Mouse (Mus musculus) splenic B cell, adult 2 months (primary cell): ENCODE data around the gene Gm17545.
"Not testable (repeated sequence)": the region's sequence is repeated elsewhere in the genome, so short reads cannot be mapped to it uniquely, and the experiment has no call there.

Experiments used
- DNase-seq: peaks from one replicate; pipeline ENCODE4 v3.0.0-alpha.2; 2011; ENCODE audit warnings: low read depth, low spot score
- H3K27me3 ChIP-seq: 2 replicates; pipeline ENCODE4 v1.6.1; 2012; ENCODE audit warnings: mild to moderate bottlenecking, low read length, moderate library complexity, mixed read lengths; ENCODE audit not compliant: control insufficient read depth, poor library complexity, insufficient read depth, severe bottlenecking
- H3K36me3 ChIP-seq: 2 replicates; pipeline ENCODE4 v1.6.1; 2012; ENCODE audit warnings: mild to moderate bottlenecking, low read length, moderate library complexity, mixed read lengths; ENCODE audit not compliant: control insufficient read depth, poor library complexity, insufficient read depth, severe bottlenecking

Gene Gm17545

DNA sequence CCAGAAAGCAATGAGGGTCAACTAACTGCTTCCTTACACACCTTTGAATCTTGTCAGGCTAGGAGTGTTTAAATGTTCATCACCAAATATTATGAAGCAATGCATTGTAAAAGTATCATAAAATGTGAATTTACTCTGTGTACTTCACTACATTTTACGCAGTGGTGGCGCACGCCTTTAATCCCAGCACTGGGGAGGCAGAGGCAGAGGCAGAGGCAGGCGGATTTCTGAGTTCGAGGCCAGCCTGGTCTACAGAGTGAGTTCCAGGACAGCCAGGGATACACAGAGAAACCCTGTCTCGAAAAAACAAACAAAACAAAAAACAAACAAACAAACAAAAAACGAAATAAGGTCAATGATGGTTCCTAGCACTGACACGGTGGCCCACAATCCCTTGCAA lies at the start of gene Gm17545:
Gm17545 (plus strand) TSS at position 301 of the 400 bp plus-strand sequence.
- peaks cover 23% of the 10 kb centered on the region for H3K36me3 ChIP-seq
- not testable (repeated sequence) for DNase-seq, H3K27me3 ChIP-seq

DNA sequence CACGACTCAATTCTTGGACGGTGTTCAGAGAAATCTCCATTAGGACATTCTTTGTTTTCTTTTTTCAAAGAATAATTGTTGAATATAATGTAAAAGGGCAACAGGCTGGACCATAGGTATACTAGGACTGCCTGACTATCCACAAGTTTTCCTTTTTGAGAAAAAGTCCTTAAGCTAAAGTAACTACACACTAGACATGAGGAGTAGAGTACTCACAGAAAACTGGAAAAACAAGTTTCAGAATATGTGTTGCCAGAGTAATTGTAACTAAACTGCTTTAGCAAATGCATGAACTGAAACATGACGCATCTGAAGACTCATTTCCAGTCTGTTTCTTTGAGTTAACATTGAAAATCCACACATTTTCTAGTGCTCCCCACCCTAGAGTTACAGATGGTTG lies 48.7 kb upstream of the Gm17545 start:
- no peaks in the 10 kb centered on the region for H3K27me3 ChIP-seq
- DNase-seq: no peak
- H3K36me3 ChIP-seq: no peaks in the 10 kb centered on the region

DNA sequence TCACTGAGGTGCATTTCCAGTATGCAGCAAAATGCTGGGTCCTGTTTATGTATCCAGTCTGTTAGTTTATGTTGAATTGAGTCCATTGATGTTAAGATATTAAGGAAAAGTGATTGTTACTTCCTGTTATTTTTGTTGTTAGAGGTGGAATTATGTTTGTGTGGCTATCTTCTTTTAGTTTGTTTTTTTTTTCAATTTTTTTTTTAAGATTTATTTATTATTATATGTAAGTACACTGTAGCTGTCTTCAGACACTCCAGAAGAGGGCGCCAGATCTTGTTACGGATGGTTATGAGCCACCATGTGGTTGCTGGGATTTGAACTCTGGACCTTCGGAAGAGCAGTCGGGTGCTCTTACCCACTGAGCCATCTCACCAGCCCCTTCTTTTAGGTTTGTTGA lies 46.5 kb upstream of the Gm17545 start:
- not testable (repeated sequence) for H3K27me3 ChIP-seq, DNase-seq, H3K36me3 ChIP-seq

DNA sequence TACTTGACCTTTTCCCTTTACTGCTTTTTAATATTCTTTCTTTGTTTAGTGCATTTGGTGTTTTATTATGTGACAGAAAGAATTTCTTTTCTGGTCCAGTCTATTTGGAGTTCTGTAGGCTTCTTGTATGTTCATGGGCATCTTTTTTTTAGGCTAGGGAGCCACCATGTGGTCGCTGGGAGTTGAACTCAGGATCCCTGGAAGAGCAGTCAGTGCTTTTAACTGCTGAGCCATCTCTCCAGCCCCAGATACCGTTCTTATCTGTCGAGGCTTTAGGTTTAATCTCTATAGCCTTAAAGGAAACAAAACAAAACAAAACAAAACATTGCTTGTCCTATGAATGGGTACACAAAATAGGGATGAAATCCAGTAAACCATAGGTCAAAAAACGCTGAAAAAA lies 45.7 kb upstream of the Gm17545 start:
- not testable (repeated sequence) for H3K27me3 ChIP-seq, DNase-seq, H3K36me3 ChIP-seq

DNA sequence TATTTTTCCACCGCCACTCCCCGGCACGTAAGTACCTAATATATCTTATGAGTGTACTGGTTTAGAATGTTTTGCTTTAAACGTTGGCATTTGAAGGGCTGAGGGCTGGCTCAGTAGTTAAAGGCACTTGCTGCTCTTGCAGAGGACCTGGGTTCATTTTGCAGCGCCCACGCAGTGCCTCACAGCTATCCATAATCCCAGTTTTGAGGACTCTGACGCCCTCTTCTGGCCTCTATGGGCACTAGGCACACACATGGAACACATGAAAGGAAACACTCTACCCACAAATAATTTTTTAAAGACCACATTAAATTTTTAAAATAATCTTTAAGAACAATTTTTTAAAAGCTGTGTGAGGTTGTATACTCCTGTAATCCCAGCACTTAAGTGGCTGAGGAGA lies 44.6 kb upstream of the Gm17545 start:
- Histone ChIP-seq H3K27me3 (no peaks in the 10 kb centered on the region), H3K36me3 (no peaks in the 10 kb centered on the region)
- DNase-seq: no peak

DNA sequence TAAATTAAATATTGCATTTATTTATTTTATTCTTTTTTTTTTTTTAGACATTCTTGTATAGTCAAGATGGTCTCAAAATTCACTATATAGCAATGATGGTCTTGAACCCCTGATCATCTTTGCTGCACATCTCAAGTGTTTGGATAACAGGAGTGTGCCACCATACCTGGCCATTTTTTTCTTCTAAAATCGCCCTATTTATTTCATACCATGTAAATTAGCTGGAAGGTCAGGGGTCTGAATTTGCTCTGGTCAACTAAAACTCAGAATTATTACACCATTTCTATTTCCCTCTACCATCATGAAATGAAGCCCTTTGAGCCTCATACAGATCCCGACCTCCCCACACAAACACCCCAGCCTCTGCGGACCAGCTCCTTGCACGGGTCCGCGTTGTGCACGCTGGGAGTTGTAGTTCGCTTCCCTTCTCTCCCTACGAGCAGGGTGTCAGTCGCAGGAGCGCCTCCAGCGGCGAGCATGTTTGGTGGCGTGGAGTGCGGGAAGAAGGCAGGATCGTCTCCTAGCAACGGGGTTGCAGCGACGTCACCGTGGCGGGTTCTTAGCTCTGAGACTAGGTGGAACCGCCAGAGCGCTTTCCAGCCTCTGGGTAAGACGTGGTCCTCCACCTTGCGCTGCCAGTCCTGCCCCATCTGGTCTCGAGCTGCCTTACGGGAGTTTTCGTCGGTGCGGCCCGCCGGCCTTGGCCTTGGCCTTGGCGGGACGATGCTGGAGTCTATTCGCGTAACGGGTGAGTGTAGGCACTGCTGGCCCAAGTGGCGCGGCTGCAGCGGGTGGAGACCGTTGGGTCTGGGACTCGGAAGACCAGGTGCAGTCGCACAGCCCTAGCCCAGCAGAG lies 42.9 kb upstream of the Gm17545 start, which contains the start of gene 9530077C05Rik:
9530077C05Rik (plus strand) TSS at position 512 of the 856 bp plus-strand sequence.
- H3K36me3 ChIP-seq: no peaks in the 10 kb centered on the region
- DNase-seq: peak; percentile 94
- no peaks in the 10 kb centered on the region for H3K27me3 ChIP-seq

DNA sequence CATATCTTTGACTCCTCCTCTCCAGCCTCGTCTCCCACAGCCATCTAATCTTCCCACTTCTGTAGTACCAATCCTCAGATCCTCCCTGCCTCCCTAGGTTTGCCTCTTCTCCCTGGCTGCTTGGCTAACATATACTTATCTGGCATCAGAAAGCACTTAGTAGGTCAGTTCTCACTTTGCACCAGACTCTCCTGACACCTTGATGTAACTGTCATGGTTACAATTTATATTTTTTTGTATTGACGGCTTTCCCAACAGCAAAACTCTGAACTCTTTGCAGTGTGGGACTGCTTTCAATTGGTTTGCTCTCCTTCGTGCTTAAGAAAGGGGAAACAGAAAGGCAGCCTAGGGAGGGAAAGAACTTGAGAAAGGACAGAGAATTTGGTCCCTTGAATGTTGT lies 37.9 kb upstream of the Gm17545 start:
- H3K36me3 ChIP-seq: no peaks in the 10 kb centered on the region
- no peaks in the 10 kb centered on the region for H3K27me3 ChIP-seq
- no peak for DNase-seq

DNA sequence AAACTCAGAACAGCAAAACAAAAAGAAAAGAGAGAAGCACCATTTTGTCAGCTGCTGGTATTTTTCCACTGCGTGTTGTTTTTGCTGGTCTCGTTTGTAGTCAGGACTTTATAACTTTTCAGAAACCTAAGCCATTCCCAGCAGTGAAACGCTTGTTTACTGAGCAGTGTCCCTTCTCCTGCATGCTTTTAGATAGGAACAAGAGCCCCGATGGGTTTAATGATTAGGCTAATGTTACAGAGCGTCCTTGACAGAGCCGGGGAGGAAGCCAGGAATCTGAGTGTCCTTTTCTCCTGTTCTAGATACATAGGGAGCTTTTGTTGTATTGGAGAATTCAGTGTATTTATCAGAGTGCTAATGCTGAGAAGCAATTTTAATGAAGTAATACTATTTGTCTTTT lies 36.5 kb upstream of the Gm17545 start:
- Histone ChIP-seq H3K36me3 (no peaks in the 10 kb centered on the region), H3K27me3 (no peaks in the 10 kb centered on the region)
- DNase-seq: no peak

DNA sequence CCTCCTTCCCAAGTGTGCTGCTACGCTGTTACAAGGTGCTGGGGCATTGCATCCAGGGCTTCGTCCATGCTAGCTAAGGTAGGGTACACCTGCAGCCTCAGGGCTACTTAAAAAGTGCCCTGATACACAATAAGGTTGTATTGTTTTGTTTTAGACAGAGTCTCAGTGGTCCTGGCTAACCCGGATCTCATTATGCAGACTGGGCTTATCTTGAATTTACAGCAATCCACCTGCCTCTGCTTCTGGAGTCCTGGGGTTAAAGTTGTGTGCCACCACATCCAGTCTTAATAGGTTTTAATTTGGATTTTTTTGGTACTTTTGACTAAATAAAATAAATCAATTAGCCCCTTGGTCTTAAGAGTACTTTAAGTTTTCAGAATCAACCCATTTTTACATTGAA lies 34.2 kb upstream of the Gm17545 start:
- H3K36me3 ChIP-seq: no peaks in the 10 kb centered on the region
- DNase-seq: no peak
- no peaks in the 10 kb centered on the region for H3K27me3 ChIP-seq

DNA sequence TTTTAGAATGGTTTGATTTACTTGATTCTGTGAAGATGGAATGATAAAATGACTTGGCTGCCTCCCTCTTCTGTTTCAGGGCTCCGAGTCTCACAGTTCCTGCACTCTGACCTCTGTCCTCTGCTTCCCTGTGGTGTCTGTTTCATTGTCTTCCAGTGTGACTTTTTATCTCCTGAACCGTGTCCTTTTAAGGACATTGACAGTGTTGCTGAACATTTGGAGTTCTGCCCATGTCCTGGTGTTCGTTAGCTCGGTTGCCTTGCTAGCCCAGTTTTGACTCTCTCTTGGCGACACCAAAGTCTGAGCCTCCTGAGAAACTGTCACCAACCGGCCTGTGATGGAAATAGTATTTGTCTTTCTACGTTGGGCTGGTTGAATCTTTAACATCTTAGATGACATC lies 33.6 kb upstream of the Gm17545 start:
- Histone ChIP-seq H3K27me3 (no peaks in the 10 kb centered on the region), H3K36me3 (no peaks in the 10 kb centered on the region)
- DNase-seq: no peak

DNA sequence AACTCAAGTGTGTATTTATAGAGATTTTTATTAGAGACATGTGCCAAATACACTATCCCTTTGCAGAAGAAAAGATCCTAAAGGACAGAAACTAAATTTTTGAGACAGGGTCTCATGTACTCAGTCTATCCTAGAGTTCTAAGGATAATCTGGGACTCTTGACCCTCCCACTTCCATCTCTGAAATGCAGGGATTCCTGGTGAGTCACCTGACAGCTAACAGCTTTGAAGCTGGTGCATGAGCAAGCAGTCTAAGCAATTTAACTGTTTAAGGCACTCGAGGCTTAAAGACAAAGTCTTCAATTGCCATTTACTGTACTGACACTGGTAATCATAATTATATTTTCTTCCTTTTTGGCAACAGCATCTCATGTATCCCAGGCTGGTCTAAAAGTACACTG lies 31.5 kb upstream of the Gm17545 start:
- no peak for DNase-seq
- H3K36me3 ChIP-seq: no peaks in the 10 kb centered on the region
- no peaks in the 10 kb centered on the region for H3K27me3 ChIP-seq

DNA sequence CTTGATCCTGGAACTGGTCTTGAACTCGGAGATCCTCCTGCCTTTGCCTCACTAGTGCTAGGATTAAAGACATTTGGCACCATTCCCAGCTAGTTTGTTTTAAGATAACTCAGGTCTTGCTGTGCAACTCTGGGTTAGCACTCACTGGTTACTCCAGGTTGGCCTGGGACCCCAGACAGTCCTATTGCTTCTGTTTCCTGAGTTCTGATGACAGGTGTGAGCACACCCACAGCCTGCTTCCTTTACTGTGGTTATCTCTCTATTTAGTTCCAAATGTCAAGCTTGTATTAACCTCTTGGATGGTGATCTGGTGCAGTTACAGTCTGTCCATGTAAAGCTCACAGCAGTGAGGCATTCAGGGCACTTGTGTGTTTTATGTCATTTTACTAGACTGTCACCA lies 30.6 kb upstream of the Gm17545 start:
- Histone ChIP-seq H3K36me3 (no peaks in the 10 kb centered on the region), H3K27me3 (no peaks in the 10 kb centered on the region)
- DNase-seq: no peak

DNA sequence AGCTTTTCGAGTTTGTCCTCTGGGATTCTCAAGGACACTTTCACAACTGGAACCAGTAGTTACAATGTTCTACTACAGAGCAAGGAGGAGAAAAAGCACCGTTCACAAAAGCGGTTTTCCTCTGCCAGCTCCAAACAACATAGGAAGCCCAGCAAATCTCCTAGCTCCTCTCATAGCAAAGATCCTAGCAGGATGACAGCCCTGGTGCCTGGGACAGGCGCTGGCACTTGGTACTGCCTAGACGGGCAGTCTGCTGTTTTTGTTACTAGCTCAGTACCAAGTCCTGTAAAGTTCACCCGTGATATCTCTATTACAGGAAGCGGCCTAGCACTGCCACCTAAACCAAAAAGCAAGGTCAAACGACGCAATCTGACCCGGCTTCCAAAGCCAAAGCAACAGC lies 29.9 kb upstream of the Gm17545 start:
- DNase-seq: no peak
- no peaks in the 10 kb centered on the region for H3K36me3 ChIP-seq
- H3K27me3 ChIP-seq: no peaks in the 10 kb centered on the region

DNA sequence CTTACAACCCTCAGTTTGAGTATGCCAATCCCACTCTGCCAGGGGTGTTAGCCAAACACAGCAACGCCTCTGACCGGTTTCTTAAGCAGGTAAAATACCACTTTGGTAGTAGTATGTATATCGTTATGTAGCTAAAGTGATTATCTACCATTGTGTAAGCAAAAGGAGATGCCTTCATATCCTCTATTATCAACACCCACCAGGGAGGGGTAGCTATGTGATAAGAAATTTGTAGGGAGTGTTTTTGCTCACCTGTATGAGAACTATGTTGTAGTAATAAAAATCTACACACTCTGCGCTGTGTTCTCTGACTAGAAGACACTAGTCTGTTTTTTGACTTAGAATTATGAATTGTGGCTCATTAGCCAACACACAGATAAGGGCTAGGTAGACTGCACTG lies 29.4 kb upstream of the Gm17545 start:
- DNase-seq: no peak
- Histone ChIP-seq H3K36me3 (no peaks in the 10 kb centered on the region), H3K27me3 (no peaks in the 10 kb centered on the region)

DNA sequence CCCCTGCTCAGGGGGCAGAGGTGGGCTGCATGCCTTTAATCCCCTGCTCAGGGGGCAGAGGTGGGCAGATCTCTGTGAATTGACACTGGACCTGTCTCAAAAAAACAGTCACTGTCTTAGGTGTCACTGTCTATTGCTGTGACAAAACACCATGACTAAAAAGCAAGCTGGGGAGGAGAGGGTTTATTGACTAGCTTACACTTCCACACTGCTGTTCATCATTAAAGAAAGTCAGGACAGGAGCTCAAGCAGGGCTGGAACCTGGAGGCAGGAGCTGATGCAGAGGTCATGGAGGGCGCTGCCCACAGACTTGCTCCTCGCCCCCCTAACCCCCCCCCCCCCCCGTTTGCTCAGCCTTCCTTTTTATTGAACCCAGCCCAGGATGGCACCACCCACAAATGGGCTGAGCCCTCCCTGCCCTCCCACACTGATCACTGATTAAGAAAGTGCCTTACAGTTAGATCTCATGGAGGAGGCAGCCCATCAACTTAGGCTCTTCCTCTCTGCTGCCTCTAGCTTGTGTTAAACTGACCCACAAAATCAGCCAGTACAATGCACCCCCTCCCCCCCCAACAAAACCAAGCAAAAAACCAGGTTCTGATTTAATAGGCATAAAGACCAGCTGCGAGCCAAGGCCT lies 25.9 kb upstream of the Gm17545 start:
- H3K36me3 ChIP-seq: no peaks in the 10 kb centered on the region
- DNase-seq: no peak

More for the DNA sequence above, 25.9 kb upstream of the Gm17545 start:
- no peaks in the 10 kb centered on the region for H3K27me3 ChIP-seq
